Mouse (Mus musculus): ENCODE data around the gene Gmfg.
A peak's percentile ranks its signal among the peaks of the same experiment; 100 is the strongest.

Gene Gmfg

DNA sequence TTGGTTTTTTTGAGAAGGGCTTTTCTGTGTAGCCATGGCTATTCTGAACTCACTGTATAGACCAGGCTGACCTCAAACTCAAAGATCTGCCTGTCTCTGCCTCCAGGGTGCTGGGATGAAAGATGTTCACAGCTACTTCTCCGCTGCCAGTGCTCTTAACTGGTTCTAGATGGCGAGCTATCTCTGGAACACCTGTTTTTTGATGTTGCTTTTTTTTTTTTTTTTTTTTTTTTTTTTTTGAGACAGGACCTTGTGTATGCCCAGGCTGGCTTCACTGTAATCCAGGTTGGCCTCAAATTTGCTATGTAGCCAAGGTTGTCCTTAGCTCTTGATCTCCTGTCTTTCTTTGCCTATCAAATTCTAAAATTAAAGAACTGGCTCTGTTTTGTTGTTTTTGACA is 1.5 kb downstream of the Gmfg start:
- no peak for DNase-seq

DNA sequence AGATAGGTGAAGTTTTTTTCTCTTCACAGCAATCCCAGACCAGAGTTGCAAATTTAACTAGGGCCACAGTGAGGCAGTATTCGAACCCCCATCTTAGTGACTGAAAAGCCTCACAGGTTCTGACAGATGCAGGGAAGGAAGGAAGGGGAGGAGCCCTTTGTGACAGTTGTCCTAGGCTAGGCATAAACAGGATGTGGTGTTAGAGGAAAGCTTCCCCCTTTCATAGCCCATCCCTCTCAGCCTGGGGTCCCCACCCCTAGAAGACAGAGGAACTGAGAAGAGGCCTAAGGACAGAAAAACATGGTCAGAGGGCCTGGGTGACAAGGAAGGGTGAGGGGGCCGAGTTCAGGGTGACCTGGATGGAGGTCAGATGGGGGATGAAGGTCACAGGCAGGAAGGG is 3.5 kb downstream of the Gmfg start:
- peak; percentile 57 for DNase-seq

DNA sequence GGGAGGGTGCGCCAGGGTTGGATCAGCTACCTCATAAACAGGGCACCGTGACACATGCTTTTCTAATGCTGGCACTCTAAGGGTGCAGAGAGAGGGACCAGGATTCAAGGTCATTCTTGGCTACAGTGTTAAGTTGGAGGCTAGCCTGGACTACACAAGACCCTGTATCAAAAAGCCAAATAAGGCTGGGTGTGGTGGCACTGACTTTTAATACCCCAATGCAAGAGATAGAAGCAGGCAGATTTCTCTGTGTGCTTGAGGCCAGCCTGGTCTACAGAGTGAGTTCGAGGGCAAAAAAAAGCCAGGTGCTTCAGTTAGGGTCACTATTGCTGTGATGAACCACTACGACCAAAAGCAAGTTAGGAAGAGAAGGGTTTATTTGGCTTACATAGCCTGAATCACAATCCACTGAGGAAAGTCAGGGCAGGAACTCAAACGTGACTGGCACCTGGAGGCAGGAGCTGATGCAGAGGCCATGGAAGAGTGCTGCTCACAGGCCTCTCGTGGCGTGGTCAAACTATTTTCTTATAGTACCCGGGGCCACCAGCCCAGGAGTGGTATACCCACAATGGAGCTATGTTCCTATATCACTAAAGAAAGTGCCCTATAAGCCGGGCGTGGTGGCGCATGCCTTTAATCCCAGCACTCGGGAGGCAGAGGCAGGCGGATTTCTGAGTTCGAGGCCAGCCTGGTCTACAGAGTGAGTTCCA is 4.7 kb downstream of the Gmfg start:
- no peak for DNase-seq

DNA sequence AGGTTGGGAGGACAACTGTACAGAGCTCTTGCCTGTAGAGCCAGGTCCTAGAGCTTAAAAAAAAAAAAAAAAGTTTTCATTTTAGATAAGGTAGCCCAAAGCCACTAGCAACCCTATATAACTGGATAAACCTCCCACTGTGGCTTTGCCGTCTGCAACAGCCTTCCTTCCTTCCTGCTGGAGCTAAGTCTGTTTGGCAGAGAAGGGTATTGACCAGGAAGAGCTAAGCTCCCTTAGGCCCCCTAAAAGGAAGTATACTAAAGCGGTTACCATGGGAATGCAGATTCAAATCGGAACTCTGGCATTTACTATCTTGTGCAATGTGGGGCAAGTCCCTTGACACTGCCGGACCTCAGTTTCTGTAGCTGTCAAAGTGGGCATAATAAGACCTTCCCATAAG is 5.4 kb downstream of the Gmfg start:
- DNase-seq: no peak

- no peak for DNase-seq
These were observed 7.2 kb downstream of the Gmfg start for GRCm38 (mm10) chr7:28444344-28444974.

DNA sequence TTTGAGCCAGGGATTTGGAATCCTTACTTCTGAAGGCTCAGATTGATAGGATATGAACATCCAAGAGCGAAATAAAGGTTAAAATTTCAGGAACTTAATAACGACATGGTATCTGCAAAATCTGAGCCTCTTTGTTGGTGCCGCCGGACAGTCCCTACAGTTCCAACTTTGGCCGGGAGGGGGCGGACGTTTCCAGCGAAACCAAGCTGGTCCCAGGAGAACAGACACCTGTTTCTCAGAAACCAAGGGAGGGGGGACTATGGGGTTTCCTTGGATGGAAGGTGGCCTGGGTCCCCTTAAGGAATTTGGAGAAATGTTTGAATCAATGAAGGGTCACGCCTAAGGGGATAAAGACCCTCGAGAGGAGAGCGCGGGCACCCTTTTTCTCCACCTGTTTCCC is 9.2 kb downstream of the Gmfg start:
- DNase-seq: peak; percentile 45

DNA sequence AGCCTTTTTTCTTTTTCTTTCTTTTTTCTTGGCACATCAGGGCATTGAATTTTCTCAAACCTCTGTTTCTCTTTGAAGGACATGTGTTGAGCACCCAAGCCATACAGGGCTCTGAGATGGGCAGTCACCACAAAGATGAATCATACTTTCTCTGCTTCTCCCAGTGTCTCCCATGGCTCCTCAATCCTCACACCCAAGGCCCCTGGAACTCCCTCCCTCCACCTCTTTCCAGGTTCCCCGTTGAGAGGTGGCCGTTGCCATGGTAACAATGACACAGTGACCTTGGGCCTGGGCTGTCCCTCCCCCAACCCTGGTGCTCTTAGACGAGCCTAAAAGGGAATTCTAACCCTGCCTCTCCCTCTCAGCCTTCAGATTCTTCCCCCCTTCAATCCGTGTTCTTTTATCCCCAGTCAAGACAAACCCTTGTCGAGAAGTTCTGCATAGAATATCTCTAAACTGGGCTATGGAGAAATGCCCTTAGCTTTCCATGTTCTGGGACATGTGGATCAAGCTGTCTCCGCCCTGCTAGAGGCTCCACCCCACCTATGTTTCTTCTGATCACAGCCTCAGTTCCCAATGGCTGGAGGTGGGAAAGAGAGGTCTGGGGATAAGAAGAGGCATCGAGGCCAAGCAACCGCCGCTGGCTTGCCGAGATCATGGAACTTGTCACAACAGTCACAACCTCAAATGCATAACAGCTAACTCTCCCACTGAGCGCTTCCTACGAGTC is 10.0 kb downstream of the Gmfg start:
- no peak for DNase-seq

- DNase-seq: no peak
These were observed 10.9 kb downstream of the Gmfg start for GRCm38 (mm10) chr7:28447865-28448820.

- no peak for DNase-seq
These were observed 14.5 kb downstream of the Gmfg start, which contains the start of gene Lrfn1 for GRCm38 (mm10) chr7:28451531-28452360. Lrfn1 (plus strand) TSS chr7:28451980.

DNA sequence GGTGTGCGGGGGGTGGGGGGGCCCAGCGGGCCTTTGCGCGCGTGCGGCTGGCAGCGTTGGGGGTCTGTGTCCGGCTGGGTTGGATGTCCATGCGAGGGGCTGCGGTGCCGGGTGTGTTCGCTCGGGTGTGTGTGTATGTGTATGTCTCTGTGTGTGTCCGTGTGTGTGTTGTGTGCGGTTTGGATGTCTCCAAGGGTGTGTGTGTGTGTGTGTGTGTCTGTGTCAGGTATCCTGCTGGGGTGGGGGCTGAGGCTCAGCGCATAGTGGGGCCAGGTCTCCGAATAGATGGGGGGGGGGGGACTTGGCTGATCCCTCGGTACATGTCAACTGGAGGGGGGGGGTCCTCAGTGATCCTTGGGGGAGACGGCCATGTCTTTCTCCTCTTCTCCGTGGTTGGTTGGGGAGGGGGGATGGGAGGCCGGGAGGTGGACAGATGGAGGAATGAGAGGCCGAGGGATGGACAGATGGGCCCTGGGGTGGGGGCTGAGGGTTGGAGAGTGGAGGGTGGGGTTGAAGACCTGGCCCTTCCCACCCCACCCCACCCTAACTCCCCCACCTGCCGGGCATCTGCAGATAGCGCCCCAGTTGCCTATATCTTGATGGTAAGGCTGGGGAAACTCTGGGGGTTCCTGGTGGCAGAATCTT is 15.2 kb downstream of the Gmfg start:
- DNase-seq: no peak

- no peak for DNase-seq
These were observed 23.1 kb downstream of the Gmfg start for GRCm38 (mm10) chr7:28460361-28460760.

DNA sequence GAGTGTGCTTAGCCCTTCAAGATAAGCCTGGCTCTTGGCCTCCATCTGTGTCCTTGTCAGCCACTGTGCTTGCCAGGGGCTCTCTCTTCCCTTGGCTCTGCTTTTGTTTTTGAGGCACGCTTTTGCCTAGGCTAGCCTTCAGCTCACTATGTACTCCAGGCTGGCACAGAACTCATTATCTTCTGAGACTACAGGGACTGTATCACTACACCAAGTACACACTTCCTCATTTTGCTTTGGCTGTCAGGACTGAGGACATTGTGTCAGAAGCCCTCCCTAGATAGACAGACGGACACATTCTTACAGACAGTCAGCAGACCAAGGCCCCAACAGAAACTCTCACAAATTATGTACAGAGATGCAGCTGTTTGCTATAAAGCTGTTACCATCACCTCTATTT is 25.5 kb downstream of the Gmfg start:
- DNase-seq: no peak

GRCm38 (mm10) chr7:28464416-28465212 is 27.4 kb downstream of the Gmfg start:
- DNase-seq: peak; percentile 95

DNA sequence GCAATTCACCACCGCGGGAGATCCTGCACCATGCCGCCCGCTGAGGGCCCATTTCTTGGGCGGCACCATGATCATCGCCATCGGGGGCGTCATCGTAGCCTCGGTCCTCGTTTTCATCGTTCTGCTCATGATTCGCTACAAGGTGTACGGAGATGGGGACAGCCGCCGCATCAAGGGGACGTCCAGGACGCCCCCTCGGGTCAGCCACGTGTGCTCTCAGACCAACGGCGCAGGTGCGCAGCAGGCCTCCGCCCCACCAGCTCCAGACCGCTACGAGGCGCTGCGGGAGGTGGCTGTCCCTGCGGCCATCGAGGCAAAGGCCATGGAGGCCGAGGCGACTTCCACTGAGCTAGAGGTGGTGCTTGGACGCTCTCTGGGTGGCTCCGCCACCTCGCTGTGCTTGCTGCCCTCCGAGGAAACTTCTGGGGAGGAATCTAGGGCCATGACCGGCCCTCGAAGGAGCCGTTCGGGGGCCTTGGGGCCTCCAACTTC is 29.5 kb downstream of the Gmfg start:
- DNase-seq: no peak

DNA sequence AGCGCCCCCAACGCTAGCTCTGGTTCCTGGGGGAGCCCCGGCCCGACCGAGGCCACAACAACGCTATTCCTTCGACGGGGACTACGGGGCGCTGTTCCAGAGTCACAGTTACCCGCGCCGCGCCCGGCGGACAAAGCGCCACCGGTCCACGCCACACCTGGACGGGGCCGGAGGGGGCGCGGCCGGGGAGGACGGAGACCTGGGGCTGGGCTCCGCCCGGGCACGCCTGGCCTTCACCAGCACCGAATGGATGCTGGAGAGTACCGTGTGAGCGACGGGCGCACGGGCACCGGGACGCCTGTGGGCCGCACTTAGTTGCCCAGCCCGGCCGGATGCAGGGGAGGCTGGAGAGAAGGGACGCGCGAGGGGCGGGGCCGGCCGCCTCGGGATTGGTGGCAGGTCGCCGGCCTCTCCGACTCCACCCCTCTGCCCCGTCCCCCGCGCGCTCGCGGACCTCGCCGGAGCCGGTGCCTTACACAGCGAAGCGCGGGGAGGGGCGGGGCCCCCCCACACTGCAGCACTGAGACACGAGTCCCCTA is 30.0 kb downstream of the Gmfg start:
- DNase-seq: no peak

DNA sequence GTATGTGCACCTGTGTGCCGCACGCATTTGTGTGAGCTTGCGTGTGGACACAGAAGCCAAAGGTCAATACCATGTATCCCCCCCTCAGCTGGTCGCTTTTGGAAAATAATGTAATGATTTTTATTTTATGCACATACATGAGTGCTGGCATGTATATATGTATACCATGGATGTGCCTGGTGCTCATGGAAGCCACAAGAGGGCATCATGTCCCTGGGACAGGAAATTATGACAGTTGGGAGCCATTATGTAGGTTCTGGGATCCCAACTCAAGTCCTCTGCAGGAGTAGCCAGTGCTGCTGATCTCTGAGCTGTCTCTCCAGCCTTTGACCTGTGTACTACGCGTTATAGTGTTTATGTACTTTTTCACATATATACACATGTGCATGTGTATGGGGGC is 38.9 kb downstream of the Gmfg start:
- DNase-seq: no peak

DNA sequence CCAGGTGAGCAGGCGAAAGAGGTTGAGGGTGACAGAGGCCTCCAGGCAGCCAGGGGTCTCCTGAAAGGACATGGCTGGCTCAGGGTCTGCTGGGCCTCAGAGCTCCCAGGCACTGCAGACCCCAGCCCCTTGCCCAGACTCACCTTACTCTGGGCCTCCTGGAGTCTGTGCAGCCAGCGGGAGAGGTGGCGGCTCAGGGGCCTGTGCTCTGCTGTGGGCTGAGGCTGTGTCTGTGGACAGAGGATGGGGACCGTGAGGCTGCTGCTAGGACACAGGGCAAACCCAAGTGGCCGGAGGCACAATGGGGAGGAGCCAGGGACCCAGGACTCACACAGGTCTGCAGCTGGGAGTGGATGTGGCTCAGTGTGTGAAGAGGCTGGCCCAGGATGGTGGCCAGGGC is 40.1 kb downstream of the Gmfg start:
- no peak for DNase-seq

GRCm38 (mm10) chr7:28478854-28479253 is 41.6 kb downstream of the Gmfg start:
- no peak for DNase-seq

DNA sequence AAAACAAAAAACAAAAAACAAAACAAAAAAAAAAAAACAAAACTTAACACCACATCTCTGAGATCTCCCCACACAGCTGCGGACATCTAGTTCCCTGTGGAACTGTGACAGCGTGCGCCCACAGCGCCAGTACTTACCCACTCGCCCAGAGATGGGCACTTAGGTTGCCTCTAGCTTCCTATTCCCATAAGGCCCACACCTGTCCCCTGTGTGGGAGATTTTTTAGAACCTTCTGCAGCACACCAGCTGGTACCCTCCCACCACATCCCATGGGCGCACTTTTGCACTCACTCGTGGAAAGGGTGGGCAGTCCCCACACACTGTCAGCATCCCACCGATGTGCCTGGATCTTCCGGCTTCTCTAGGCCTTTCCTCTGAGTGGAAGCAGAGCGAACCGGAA is 45.6 kb downstream of the Gmfg start:
- peak; percentile 36 for DNase-seq

- no peak for DNase-seq
These were observed 46.9 kb downstream of the Gmfg start for GRCm38 (mm10) chr7:28484192-28484591.
